In genomic region chr7:141467230-141468030, GRCm38 (mm10) we compare ENCODE assay signal across 7 mouse cellular contexts. TPM values are rescaled to one million over a fixed set of nuclear protein-coding genes. Genes with fewer than 3 reads are reported as not detected.
A peak's percentile ranks its signal among the peaks of the same experiment; 100 is the strongest.
DNase-seq lines count a peak whose midpoint lies in the region; ATAC-seq lines count a peak whose summit lies in the region.

Gene Cd151, plus strand, starts transcription at chr7:141467392.

- H3K4me1 ChIP-seq in hindbrain, embryonic 16.5 days (ENCODE audit: control insufficient read depth, insufficient read depth, low read depth, low read length) = peaks cover 39% of the 10 kb centered on the region
- H3K4me1 ChIP-seq in megakaryocyte, embryonic 14.5 days = peaks cover 92% of the 10 kb centered on the region

- peak within 1 kb of the TSS; percentile 72 for H3K4me3 ChIP-seq in hindbrain, embryonic 16.5 days (ENCODE audit: low read length)
- peak within 1 kb of the TSS; percentile 99 for H3K4me3 ChIP-seq in megakaryocyte, embryonic 14.5 days (replicated peaks)

- H3K27me3 ChIP-seq in hindbrain, embryonic 16.5 days (replicated peaks; ENCODE audit: control insufficient read depth, insufficient read depth, low read length) = peaks cover 38% of the 10 kb centered on the region
- H3K27me3 ChIP-seq in megakaryocyte, embryonic 14.5 days (replicated peaks) = peaks cover 5% of the 10 kb centered on the region

- DNase-seq in T-cell, adult 2 months (ENCODE audit: low spot score) = peak; percentile 52
- peak; percentile 66 to 69 for DNase-seq in cerebellum, postnatal 14 days
- peak; percentile 86 to 88 for DNase-seq in gastrocnemius, adult 8-10 months (ENCODE audit: low spot score in 2 of 2)
- peak; percentile 60 to 91 for DNase-seq in left cerebral cortex, postnatal 10 days (ENCODE audit: extremely low spot score in 1 of 2, low spot score in 2 of 2)
- peak; percentile 69 for DNase-seq in skeletal muscle tissue, adult 2 months (ENCODE audit: low read depth, low spot score)

- intact Hi-C loops in left cerebral cortex, postnatal 10 days (cut with DNase I) = no loop called here

- H3K9ac ChIP-seq in hindbrain, embryonic 16.5 days (ENCODE audit: low read depth, low read length) = peak within 1 kb of the TSS; percentile 89

- WGBS in hindbrain, embryonic 16.5 days = under 1% methylated on average over 49 of the region's 52 CpGs

- H3K4me2 ChIP-seq in hindbrain, embryonic 16.5 days (ENCODE audit: low read length) = peak within 1 kb of the TSS; percentile 81

- ATAC-seq in hindbrain, embryonic 16.5 days = peak; percentile 57

- no peaks in the 10 kb centered on the region for H3K9me3 ChIP-seq in hindbrain, embryonic 16.5 days (ENCODE audit: control insufficient read depth, low read length)
- no peaks in the 10 kb centered on the region for H3K9me3 ChIP-seq in megakaryocyte, embryonic 14.5 days

- peak within 1 kb of the TSS; percentile 86 for H3K27ac ChIP-seq in hindbrain, embryonic 16.5 days (ENCODE audit: low read depth, low read length)

- peaks cover 16% of the 10 kb centered on the region for H3K36me3 ChIP-seq in hindbrain, embryonic 16.5 days (ENCODE audit: control insufficient read depth, insufficient read depth, low read length)
- peaks cover 51% of the 10 kb centered on the region for H3K36me3 ChIP-seq in megakaryocyte, embryonic 14.5 days (replicated peaks; ENCODE audit: low read length)

RNA-seq across cellular contexts. Expression of gene Cd151, which starts in this region (rescaled TPM):
- total RNA-seq in gastrocnemius, adult 8-10 months (2022) = 10 to 100 TPM; 78.2 to 98.0 (median 86.2) TPM
- 23.0 and 24.7 TPM in 2 replicates for polyA plus RNA-seq in hindbrain, embryonic 16.5 days (2015; fragmentation: Nextera tagmentation; extraction: Ambion mirVana)
- 10 to 100 TPM; 31.8 to 33.7 TPM for total RNA-seq in left cerebral cortex, postnatal 10 days (2021)
- 56.1 and 168 TPM in 2 replicates for polyA plus RNA-seq in megakaryocyte, embryonic 14.5 days (2012; ENCODE audit: insufficient read depth, low replicate concordance)

Comparison
In these comparisons a context has a peak if more than half of its experiments do, and no peak if none do; other contexts are left out.
1. Peak in every context shown above with its lines: DNase-seq, ATAC-seq, H3K4me3 ChIP-seq and H3K27ac ChIP-seq.